Mouse (Mus musculus) MEL (cell line): ENCODE data around the gene Psmd4. TPM values are rescaled to one million over a fixed set of nuclear protein-coding genes. Genes with fewer than 3 reads are reported as not detected.

Experiments used
- DNase-seq: peaks from one replicate; pipeline ENCODE4 v3.0.0; 2011; ENCODE audit warnings: low read depth, low spot score
- H3K27ac ChIP-seq: 2 replicates; pipeline ENCODE4 v1.5.1; 2012; ENCODE audit warnings: low read depth, mild to moderate bottlenecking, control low read depth, low read length, moderate library complexity; ENCODE audit not compliant: control insufficient read depth
- H3K27me3 ChIP-seq, 2 experiments: fragments of 150-350 bp in 1 of 2; sonication (generic) in 1 of 2; 2 replicates each; pipeline ENCODE4 v1.6.1; 2012; ENCODE audit warnings: low read length in 2 of 2, mild to moderate bottlenecking in 2 of 2, improper control_type of control experiment in 1 of 2, moderate library complexity in 1 of 2; ENCODE audit not compliant: insufficient read depth in 2 of 2, control insufficient read depth in 1 of 2
- H3K36me3 ChIP-seq, 2 experiments: 2 replicates each; pipeline ENCODE4 v1.6.1; 2012 to 2014; ENCODE audit warnings: low read length in 2 of 2, improper control_type of control experiment in 1 of 2, inconsistent platforms in 1 of 2, mild to moderate bottlenecking in 1 of 2; ENCODE audit not compliant: insufficient read depth in 2 of 2, control insufficient read depth in 1 of 2
- H3K4me1 ChIP-seq, 2 experiments: fragments of 150-350 bp in 1 of 2; sonication (generic) in 1 of 2; 2 replicates each; pipeline ENCODE4 v1.6.1; 2012; ENCODE audit warnings: low read length in 2 of 2, improper control_type of control experiment in 1 of 2, mild to moderate bottlenecking in 1 of 2; ENCODE audit not compliant: insufficient read depth in 2 of 2, control insufficient read depth in 1 of 2
- H3K4me3 ChIP-seq, 2 experiments: fragments of 150-350 bp in 1 of 2; sonication (generic) in 1 of 2; 2 replicates each; pipeline ENCODE4 v1.5.1; 2012; ENCODE audit warnings: low read depth in 2 of 2, low read length in 2 of 2, mild to moderate bottlenecking in 2 of 2, moderate library complexity in 2 of 2, control low read depth in 1 of 2, improper control_type of control experiment in 1 of 2; ENCODE audit not compliant: control insufficient read depth in 1 of 2, insufficient read depth in 1 of 2
- H3K79me2 ChIP-seq: 2 replicates; pipeline ENCODE4 v1.6.1; 2012; ENCODE audit warnings: mild to moderate bottlenecking, low read length, moderate library complexity; ENCODE audit not compliant: control insufficient read depth, poor library complexity, insufficient read depth
- H3K9ac ChIP-seq: 2 replicates; pipeline ENCODE4 v1.6.1; 2012; ENCODE audit warnings: low read depth, mild to moderate bottlenecking, control low read depth, low read length, moderate library complexity; ENCODE audit not compliant: control insufficient read depth, poor library complexity, severe bottlenecking
- H3K9me3 ChIP-seq: fragments of 150-350 bp; sonication (generic); replicated peaks from 2 replicates; pipeline ENCODE4 v1.6.1; 2012; ENCODE audit warnings: mild to moderate bottlenecking, low read length, improper control_type of control experiment, moderate library complexity; ENCODE audit not compliant: insufficient read depth
- CHD1 ChIP-seq: IDR thresholded peaks from 2 replicates; pipeline ENCODE4 v1.6.1; 2012; ENCODE audit warnings: low read depth, mild to moderate bottlenecking, inconsistent platforms, low read length, improper control_type of control experiment
- CHD2 ChIP-seq: IDR thresholded peaks from 2 replicates; pipeline ENCODE4 v1.6.1; 2011; ENCODE audit warnings: low read length, improper control_type of control experiment
- E2F4 ChIP-seq: IDR thresholded peaks from 2 replicates; pipeline ENCODE4 v1.6.1; 2011; ENCODE audit warnings: low read depth, low read length, improper control_type of control experiment, borderline replicate concordance
- ELF1 ChIP-seq: IDR thresholded peaks from 2 replicates; pipeline ENCODE4 v1.6.1; 2014; ENCODE audit warnings: low read depth, mild to moderate bottlenecking, inconsistent platforms, low read length, improper control_type of control experiment, moderate library complexity
- ETS1 ChIP-seq: IDR thresholded peaks from 2 replicates; pipeline ENCODE4 v1.6.1; 2012; ENCODE audit warnings: low read depth, mild to moderate bottlenecking, inconsistent platforms, low read length, improper control_type of control experiment, moderate library complexity
- GATA1 ChIP-seq: IDR thresholded peaks from 2 replicates; pipeline ENCODE4 v1.6.1; 2011; ENCODE audit warnings: low read depth, low read length, improper control_type of control experiment
- HCFC1 ChIP-seq: IDR thresholded peaks from 2 replicates; pipeline ENCODE4 v1.6.1; 2012; ENCODE audit warnings: low read depth, mild to moderate bottlenecking, inconsistent platforms, low read length, improper control_type of control experiment, moderate library complexity
- JUND ChIP-seq: IDR thresholded peaks from 2 replicates; pipeline ENCODE4 v1.6.1; 2011; ENCODE audit warnings: low read depth, mild to moderate bottlenecking, improper control_type of control experiment, low read length
- MAFK ChIP-seq: IDR thresholded peaks from 2 replicates; pipeline ENCODE4 v1.6.1; 2011; ENCODE audit warnings: low read depth, mild to moderate bottlenecking, low read length, improper control_type of control experiment, borderline replicate concordance
- MEF2A ChIP-seq: IDR thresholded peaks from 2 replicates; pipeline ENCODE4 v1.6.1; 2014; ENCODE audit warnings: low read depth, mild to moderate bottlenecking, inconsistent platforms, low read length, improper control_type of control experiment; ENCODE audit not compliant: poor library complexity, insufficient replicate concordance, severe bottlenecking; ENCODE audit errors: extremely low read depth
- MXI1 ChIP-seq: IDR thresholded peaks from 2 replicates; pipeline ENCODE4 v1.6.1; 2011; ENCODE audit warnings: mild to moderate bottlenecking, low read depth, low read length, improper control_type of control experiment
- MYB ChIP-seq: IDR thresholded peaks from 2 replicates; pipeline ENCODE4 v1.6.1; 2011; ENCODE audit warnings: mild to moderate bottlenecking, low read depth, low read length, improper control_type of control experiment
- MYC ChIP-seq: IDR thresholded peaks from 2 replicates; pipeline ENCODE4 v1.6.1; 2011; ENCODE audit warnings: low read depth, mild to moderate bottlenecking, low read length, improper control_type of control experiment, moderate library complexity
- NELFE ChIP-seq: IDR thresholded peaks from 2 replicates; pipeline ENCODE4 v1.6.1; 2011; ENCODE audit warnings: low read depth, low read length, improper control_type of control experiment
- NRF1 ChIP-seq: IDR thresholded peaks from 2 replicates; pipeline ENCODE4 v1.6.1; 2014; ENCODE audit warnings: low read depth, mild to moderate bottlenecking, inconsistent platforms, low read length, improper control_type of control experiment, moderate library complexity; ENCODE audit not compliant: poor library complexity, insufficient read depth, severe bottlenecking
- POLR2AphosphoS2 ChIP-seq: IDR thresholded peaks from 2 replicates; pipeline ENCODE4 v1.6.1; 2011; ENCODE audit warnings: low read length, improper control_type of control experiment
- RCOR1 ChIP-seq: IDR thresholded peaks from 2 replicates; pipeline ENCODE4 v1.6.1; 2012; ENCODE audit warnings: low read depth, mild to moderate bottlenecking, inconsistent platforms, low read length, improper control_type of control experiment
- UBTF ChIP-seq: IDR thresholded peaks from 2 replicates; pipeline ENCODE4 v1.6.1; 2012; ENCODE audit warnings: low read depth, mild to moderate bottlenecking, inconsistent platforms, low read length, improper control_type of control experiment, moderate library complexity, borderline replicate concordance; ENCODE audit not compliant: insufficient read depth
- USF1 ChIP-seq: IDR thresholded peaks from 2 replicates; pipeline ENCODE4 v1.6.1; 2014; ENCODE audit warnings: low read depth, mild to moderate bottlenecking, inconsistent platforms, low read length, improper control_type of control experiment, moderate library complexity
- USF2 ChIP-seq, 2 experiments: IDR thresholded peaks; 2 replicates each; pipeline ENCODE4 v1.6.1; 2011 to 2012; ENCODE audit warnings: improper control_type of control experiment in 2 of 2, low read length in 2 of 2, borderline replicate concordance in 1 of 2, inconsistent platforms in 1 of 2, low read depth in 1 of 2, mild to moderate bottlenecking in 1 of 2; ENCODE audit not compliant: insufficient read depth in 1 of 2
- ZC3H11A ChIP-seq: IDR thresholded peaks from 2 replicates; pipeline ENCODE4 v1.6.1; 2012; ENCODE audit warnings: low read depth, mild to moderate bottlenecking, inconsistent platforms, low read length, improper control_type of control experiment
- ZKSCAN1 ChIP-seq: IDR thresholded peaks from 2 replicates; pipeline ENCODE4 v1.6.1; 2012; ENCODE audit warnings: low read depth, mild to moderate bottlenecking, inconsistent platforms, low read length, improper control_type of control experiment, moderate library complexity
- ZNF384 ChIP-seq: IDR thresholded peaks from 2 replicates; pipeline ENCODE4 v1.6.1; 2012; ENCODE audit warnings: low read depth, mild to moderate bottlenecking, inconsistent platforms, low read length, improper control_type of control experiment
- polyA plus RNA-seq, 2 experiments: library from polyadenylated mRNA; stranded (reverse) in 1 of 2; unstranded in 1 of 2; fragments of >175 nt in 1 of 2; fragments of >200 nt in 1 of 2; gene quantifications; 2 replicates each; pipeline versions ENCODE4 v1.2.1 to v1.2.4; 2012; ENCODE audit warnings: low replicate concordance in 2 of 2, low read depth in 1 of 2; ENCODE audit not compliant: insufficient read length in 2 of 2, insufficient read depth in 1 of 2, missing spikeins in 1 of 2
- total RNA-seq: library from RNA; depleted of rRNA; stranded (reverse); fragments of 300-350 nt; gene quantifications from 2 replicates; pipeline ENCODE4 v1.2.3, GENCODE M21; 2012

Gene Psmd4
- total and polyA plus RNA-seq, 3 experiments = 631 to 816 TPM; not detected in 1

GRCm38 (mm10) chr3:95065553-95065952, 23.1 kb upstream of the Psmd4 start:
- TF ChIP-seq ZNF384 (peak; percentile 97), MEF2A (no peak), ETS1 (peak; percentile 48; the same call in 1 of the 2 replicates), HCFC1 (no peak)
- Histone ChIP-seq H3K27me3 (no peaks in the 10 kb centered on the region), H3K4me1 (no peaks in the 10 kb centered on the region), H3K9me3 (no peaks in the 10 kb centered on the region), H3K4me3 (no peak overlapping the region), H3K79me2 (no peaks in the 10 kb centered on the region), H3K9ac (no peak overlapping the region), H3K36me3 (peaks cover 0 to 86% of the 10 kb centered on the region in 2 experiments; a peak in 2 of 4 replicates), H3K27ac (no peak overlapping the region)
- DNase-seq = peak; percentile 57

DNA sequence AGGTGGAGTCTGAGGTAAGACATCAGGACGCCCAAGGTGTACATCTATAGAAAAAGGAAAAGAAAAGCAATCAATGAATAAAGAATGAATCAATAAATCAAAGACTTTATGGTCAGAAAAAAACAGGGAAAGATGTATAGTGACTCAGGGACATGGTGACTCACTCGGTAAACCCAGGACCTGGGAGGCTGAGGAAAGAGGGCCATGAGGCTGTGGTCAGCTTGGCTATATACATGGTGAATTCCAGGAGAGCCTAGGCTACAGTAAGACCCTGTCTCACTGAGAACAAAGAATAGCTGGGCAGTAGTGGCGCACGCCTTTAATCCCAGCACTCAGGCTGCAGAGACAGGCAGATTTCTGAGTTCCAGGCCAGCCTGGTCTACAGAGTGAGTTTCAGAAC, 21.3 kb upstream of the Psmd4 start:
- H3K4me3 ChIP-seq = no peak overlapping the region

DNA sequence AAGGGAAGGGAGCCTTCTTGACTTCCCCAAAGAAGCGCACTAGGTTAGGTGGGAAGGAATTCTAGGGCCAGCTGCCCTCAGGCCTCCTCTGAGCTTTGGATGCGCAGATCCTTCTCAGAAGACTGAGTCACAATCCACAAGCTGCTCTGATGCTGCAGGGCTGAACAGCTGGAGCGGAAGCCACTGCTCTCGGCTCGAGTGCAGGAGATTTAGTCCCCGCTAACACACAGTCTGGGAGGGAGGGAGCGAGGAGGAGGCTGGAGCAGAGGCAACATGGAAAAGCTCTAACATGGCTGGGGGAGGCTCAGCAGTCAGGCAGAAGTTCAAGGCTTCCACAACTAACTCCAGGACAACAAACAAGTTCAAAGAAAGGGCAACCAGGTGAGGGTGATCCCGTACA, 15.7 kb upstream of the Psmd4 start:
- no peak for TF ChIP-seq MXI1
- no peak for TF ChIP-seq E2F4
- no peak for TF ChIP-seq CHD2
- TF ChIP-seq UBTF = no peak
- TF ChIP-seq ZKSCAN1 = no peak
- no peak for TF ChIP-seq ZC3H11A
- TF ChIP-seq USF2 (IDR thresholded peaks at IDR 0.05; ENCODE audit: borderline replicate concordance in 1 of 2, insufficient read depth in 1 of 2, low read depth in 1 of 2, low read length in 2 of 2) = no peak
- no peak for TF ChIP-seq ELF1
- TF ChIP-seq JUND = no peak
- TF ChIP-seq HCFC1 = no peak
- TF ChIP-seq NRF1 = no peak
- Histone ChIP-seq H3K4me3 (no peak overlapping the region), H3K9ac (no peak overlapping the region), H3K4me1 (peaks cover 26 to 27% of the 10 kb centered on the region in 2 experiments), H3K27me3 (no peaks in the 10 kb centered on the region), H3K79me2 (no peaks in the 10 kb centered on the region), H3K9me3 (no peaks in the 10 kb centered on the region), H3K36me3 (peaks cover 32 to 36% of the 10 kb centered on the region in 2 experiments), H3K27ac (no peak overlapping the region)
- no peak for DNase-seq

More for the DNA sequence above, 21.3 kb upstream of the Psmd4 start:
- no peak overlapping the region for H3K27ac ChIP-seq
- H3K9me3 ChIP-seq = no peaks in the 10 kb centered on the region
- H3K36me3 ChIP-seq = peaks cover 0 to 79% of the 10 kb centered on the region in 2 experiments; a peak in 2 of 4 replicates
- TF ChIP-seq MXI1 (no peak), ZC3H11A (no peak), CHD1 (no peak), RCOR1 (no peak), USF1 (no peak), ZNF384 (no peak), MYB (no peak), ELF1 (no peak), MYC (no peak), GATA1 (no peak), ETS1 (no peak), POLR2AphosphoS2 (no peak), CHD2 (no peak), NELFE (no peak), MAFK (no peak), NRF1 (no peak), UBTF (no peak)
- DNase-seq = no peak
- H3K27me3 ChIP-seq = no peaks in the 10 kb centered on the region
- no peaks in the 10 kb centered on the region for H3K4me1 ChIP-seq
- no peaks in the 10 kb centered on the region for H3K79me2 ChIP-seq
- H3K9ac ChIP-seq = no peak overlapping the region
